Mouse (Mus musculus) ovary, postnatal 10 days (tissue): ENCODE data around the gene Pnpla2.

ENCODE experiments used
- DNase-seq: peaks from one replicate; pipeline ENCODE4 v3.0.0; 2022; ENCODE audit warnings: low spot score

Gene Pnpla2

DNA sequence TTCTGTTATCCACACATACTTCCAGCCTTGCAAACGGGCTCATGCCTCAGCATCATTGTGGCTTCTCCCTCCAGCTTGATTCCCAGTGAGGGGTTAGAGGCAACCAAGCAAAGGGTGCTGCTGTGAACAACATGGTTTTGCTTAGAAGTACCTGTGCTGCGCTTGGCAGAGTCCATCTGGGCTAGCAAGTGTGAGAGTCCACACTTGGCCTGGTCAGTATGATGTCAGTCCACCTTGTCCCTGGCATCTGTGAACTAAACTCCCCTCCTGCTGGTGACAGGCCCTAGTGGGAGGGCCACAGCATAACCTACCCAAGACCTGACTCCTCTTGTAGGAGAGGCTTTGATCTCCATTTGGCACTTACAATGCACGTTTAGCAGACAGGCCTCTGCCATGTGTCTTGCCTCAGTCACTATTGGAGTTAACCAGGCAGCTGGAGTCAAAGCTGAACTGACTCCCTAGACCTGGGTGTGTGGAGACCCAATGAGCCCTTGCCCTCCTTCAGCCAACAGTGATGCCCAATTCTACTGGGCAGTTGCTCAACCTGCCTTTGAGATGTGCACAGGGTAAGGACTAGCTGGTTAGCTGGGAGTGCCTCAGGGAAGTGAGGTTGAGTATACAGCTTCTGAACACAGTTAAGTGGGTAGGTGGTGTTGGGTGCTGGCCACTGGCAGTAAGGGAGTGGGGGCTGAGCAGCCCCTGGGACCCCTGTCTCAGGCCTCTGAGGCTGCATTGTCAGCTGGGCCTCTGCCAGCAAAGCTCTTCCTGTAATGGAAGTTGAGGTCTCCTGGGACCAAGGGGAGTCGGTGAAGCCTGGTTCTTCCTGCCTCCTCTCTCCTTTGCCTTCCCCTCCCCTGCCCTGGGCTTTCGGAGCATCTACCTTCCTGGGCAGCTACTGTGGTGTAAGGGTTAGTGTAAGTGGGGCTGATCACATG is 29.5 kb downstream of the Pnpla2 start:
- DNase-seq, result no peak

DNA sequence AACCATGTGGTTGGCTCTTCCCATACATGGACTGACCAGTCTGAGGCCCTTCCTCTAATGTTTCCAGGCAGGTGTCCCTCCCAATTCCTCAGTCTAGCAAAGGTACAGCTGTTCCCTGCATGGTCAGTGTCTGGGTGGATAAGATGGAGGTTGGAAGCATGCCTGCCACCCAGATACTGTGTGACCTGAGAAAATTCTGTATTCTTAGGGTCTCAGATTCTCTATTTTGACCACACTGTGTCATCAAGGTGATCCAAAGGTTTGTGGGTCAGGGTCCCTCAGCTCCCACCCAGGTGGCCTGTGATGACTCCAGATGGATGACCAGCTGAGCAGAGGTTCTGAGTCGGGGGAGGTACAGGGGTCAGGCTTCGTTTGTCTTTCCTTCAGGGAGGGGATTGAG is 30.2 kb downstream of the Pnpla2 start:
- no peak for DNase-seq

DNA sequence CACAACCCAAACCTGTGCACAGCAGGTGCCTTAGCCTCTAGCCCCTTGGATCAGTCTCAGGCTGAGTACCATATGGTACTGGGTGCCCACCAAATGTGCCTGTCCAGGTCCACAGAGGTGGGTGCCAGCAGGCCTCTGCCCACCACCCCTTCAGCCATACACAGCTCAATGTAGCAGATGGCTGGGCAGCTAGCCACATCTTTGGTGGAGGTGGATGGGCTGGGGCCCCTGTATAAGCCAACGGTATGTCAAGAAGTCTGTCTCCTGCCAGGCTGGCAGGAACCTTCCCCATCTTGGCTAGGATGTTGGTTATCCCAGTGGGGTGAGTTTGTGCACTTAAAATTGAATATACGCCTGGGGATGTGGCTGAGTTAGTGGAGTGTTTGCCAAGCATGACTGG is 30.6 kb downstream of the Pnpla2 start:
- DNase-seq, result no peak

DNA sequence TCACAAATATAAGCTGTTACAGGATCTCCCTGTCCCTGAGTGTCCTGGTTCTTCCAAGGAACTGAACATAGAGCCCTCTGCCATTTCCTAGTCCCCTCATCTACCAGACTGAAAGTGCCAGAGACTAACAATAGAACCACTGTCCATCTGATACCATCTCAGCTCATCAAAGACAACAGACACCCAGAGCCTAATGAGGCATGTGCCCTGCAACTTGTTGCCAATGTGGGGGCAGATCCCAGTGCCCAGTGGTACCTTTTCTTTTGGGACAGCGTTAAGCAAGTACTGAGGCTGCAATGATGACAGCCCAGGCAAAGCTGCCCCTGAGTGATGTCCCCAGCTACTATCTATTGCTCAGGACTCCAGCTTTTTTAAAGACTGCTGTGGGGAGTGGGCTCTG is 31.2 kb downstream of the Pnpla2 start:
- DNase-seq, result no peak

DNA sequence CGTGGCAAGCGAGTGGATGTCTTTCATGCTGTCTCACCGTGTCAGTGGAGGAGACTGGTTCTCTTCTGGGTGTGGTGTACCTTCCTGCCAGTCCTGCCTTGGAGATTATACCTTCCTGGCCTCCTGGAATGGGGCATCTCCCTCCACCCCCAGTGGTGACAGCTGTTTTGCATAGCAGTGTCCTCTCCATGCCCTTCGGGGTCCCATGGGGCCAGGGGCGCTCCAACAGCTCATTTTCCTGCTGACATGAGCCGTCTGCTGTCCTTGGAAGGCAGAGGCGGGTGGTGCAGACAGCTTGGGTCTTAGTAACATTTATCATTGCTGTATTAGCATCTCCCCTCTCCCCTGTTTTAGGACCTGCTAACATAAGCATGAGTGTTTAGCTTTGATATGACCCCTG is 32.1 kb downstream of the Pnpla2 start:
- DNase-seq, result no peak

DNA sequence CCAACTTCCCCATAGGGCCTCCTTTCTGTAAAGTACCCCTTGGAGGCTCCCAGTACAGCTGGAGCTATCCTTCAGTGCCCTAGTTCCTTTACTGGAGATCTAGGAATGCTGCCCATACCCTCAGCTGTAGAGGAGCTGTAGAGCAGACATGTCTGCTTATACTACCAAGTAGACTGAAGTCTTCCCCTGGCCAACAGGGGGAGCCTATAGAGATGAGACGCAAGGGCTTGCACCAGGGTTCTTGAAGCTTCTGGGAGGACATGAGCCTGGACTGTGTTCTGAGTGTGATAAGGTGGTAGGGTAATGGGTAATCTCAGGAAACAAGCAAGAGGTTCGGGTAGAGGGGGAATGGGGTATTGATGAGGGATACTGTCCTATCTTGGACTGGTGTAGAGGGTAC is 36.2 kb downstream of the Pnpla2 start:
- no peak for DNase-seq

DNA sequence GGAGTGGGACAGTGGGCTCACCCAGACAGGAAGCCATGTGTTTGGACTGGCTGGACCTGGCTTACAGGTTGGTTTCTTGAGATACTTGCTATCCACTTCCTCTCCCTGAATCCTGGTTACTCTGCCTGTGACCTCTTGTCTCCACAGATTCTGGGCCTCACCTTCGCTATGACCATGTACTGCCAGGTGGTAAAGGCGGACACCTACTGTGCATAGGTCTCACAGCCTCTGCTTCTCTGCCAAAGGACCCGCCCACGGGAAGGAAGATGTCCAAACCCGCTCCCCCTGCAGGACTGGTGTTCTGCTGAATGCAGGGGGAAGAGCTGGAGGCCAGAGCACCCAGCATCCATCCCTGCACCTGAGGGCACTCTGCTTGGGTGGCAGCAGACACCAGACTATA is 37.7 kb downstream of the Pnpla2 start:
- DNase-seq, result no peak

DNA sequence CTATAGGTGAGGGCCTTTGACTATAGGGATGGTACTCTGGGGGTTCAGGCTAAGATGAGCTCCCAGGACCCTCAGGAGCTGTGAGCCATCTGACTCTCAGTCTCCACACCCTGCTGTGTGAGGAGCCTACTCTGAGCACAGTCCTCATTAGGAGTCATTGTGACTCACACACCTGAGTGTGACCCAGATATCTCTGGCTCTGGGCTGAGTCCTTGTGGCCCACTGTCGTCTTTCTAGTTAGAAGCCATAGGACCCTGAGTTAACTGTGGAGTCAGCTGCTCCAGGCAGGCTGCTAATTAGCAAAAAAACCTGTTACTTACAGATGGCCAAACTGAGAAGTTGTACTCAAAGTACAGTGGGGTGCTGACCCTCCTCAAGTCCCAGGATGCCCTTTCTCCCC is 38.7 kb downstream of the Pnpla2 start:
- no peak for DNase-seq

DNA sequence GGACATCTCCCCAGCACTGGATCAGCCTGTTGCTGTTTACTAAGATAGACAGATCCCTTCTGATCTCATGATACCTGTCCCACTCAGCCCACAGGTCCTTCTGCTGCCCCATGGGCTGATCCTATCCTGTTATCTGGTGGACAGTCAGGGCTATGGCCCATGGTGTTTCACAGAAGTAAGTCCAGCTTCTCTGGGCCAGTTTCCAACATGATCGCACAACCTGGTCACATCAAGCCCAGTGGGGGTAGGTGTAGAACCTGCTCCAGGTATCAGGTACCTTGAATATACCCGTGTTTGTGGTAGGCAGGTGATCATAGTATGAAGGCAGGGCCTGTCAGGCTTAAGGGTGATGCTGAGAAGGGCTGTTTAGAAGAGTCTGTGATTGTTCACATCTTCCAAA is 40.4 kb downstream of the Pnpla2 start:
- DNase-seq, result no peak

DNA sequence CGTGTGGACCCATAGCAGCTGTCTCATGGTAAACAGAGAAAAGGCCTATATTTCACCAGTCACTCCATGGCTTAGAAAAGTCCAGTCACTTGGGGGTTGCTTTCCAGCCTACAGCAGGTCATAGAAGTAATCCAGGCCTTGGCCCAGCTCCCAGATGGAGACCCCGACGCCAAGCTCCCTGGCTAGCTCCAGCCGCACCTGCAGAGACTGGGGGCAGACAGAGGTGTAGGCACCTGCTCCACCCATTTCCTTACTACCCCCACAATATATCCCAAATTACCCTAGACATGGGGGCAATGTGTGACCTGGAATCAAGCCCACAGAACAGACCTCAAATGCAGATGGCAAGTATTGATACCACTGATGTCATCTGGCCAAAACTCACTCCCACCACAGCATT is 40.9 kb downstream of the Pnpla2 start:
- DNase-seq, result no peak

DNA sequence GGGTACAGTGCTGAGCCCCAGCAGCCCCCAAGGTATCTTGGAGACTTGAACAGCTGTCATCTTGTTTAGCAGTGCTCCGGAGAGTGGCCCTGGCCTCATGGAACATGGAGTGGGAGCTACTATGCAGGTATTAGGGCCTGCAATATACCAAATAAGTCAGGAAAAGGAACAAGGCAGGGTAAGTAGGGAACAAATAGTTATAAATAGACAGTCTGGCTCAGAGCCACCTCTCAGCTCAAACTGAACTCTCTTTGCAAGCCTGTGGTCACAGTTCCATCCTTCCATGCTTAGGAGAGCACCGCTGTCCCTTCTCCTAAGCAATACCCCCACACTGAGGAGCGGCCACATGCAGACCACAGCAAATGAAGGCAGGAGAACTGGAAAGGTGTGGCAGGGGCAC is 42.6 kb downstream of the Pnpla2 start:
- no peak for DNase-seq

DNA sequence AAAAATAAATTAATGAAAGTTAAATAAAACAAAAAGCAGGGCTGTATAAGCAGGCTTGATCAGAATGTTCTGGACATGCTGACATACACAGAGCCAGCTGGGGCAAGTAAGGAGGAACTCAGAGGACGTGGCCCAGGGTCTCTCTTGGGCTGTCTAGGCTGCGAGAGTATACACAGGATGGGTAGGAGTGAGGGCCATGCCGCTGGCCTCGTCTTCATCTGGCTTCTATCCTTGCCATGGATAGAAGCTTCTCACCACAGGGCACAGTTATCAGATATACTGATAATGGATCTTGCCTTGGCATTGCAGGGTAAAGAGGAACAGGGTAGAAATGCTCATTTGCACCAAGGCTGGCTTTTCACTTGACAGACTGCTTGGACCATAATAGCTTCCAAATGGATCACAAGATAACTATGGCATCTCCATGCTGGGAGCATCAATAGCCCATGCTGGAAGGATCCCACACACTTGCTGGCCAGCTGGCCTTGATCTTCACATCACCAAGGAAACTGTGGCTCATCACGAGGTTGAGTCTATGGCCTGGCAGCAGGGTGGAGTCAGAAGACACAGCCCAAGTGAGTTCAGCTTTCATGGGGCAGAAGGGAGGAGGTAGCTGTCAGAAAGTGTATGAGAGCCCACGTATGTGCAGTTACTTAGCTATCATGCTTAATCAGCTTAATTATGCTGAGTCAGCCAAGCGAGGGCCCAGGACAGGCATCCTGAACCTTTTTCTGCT is 47.0 kb downstream of the Pnpla2 start:
- no peak for DNase-seq

DNA sequence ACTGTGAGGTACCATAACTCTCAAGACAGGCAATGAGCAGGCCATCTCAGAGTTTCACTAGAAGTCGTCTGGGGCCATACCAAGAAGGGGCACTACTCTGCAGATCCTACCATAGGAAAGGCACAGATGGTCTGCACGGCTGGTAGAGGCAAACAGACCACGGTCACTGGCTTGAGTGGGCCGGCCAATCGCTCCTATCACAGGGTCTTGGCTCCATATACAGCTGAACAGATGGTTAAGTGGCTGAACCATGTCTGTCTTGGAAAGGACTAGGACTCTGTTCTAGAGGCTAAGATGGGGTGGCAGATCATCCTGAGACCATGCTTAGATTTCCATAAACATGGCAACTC is 47.5 kb downstream of the Pnpla2 start:
- no peak for DNase-seq

DNA sequence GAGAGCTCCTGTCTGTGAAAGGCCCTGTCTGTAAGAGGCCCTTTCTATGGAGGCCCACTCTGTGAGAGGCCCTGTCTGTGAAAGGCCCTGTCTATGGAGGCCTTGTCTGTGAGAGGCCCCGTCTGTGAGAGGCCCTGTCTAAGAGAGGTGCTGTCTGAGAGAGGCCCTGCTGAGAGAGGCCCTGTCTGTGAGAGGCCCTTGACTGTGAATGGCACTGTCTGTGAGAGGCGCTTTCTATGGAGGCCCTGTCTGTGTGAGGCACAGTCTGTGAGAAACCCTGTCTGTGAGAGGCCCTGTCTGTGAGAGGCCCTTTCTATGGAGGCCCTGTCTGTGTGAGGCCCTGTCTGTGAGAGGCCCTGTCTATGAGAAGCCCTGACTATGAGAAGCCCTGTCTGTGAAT is 51.3 kb downstream of the Pnpla2 start:
- no peak for DNase-seq

DNA sequence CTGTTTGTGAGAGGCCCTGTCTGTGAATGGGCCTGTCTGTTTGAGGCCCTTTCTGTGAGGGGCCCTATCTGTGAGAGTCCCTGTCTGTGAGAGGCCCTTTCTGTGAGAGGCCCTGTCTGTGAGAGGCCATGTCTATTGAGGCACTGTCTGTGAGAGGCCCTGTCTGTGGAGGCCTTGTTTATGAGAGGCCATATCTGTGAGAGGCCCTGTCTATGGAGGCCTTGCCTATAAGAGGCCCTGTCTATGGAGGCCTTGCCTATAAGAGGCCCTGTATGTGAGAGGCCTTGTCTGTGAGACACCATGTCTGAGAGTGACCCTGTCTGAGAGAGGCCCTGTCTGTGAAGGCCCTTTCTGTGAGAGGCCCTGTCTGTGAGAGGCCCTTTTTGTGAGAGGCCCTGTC is 53.2 kb downstream of the Pnpla2 start:
- no peak for DNase-seq

DNA sequence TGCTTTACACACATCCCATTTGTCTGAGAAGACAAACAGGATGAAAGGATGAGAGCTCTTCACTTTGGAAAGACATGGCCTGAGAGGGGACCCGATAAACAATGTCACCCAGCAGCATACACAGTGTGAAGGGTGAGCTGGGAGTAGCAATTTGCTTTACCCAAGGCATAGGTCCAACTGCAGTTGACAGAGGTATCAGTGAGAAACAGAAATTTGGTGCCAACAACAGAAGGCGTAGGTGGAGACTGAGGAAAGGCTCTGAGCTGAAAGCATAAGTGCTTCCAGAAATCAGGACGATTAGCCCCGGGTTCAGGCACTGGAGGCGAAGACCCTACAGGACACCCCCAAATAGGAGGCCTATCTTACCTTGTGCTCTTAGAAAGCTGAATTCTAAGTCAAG is 55.2 kb downstream of the Pnpla2 start:
- DNase-seq, result no peak
